Mouse (Mus musculus): ENCODE measurements at regions not wholly inside any gene's neighbourhood (a gene's known extent, or its start where the extent isn't known, plus 50 kb on each side); places are given as distances from the start of the nearest gene placed in this dataset.

DNA sequence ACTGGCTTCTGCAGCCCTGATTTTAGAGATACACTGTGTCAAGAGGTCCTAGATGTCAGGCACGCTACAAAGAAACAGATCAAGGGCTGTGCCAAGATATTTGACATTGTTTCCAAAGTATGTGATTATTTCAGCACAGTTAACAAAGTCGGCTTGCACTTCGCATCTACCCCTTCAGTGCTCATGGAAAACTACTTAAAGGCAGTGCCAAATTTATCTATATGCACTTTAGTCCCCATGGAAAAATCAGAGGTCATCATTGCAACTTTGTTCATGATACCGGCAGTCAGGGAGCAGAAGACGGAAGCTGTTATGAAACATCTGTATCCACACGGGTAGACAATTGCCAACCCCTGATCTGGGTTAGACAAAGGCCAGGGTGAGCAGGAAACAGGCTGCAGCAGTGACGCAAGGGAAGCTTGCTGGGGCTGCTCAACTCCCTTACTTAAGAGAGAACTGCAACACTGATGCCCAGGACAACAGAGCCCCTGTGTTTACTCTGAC is 143.2 kb downstream of the Plk2 start:
- Histone ChIP-seq H3K36me3 (ENCODE audit: control insufficient read depth in 1 of 2, insufficient read depth in 2 of 2, low read length in 2 of 2) (no peaks in the 10 kb centered on the region), H3K9ac (ENCODE audit: control insufficient read depth, low read depth, low read length, poor library complexity, severe bottlenecking) (no peak overlapping the region), H3K9me3 (replicated peaks; ENCODE audit: insufficient read depth, low read length) (no peaks in the 10 kb centered on the region), H3K4me1 (ENCODE audit: control insufficient read depth in 1 of 2, insufficient read depth in 2 of 2, low read length in 2 of 2) (no peaks in the 10 kb centered on the region), H3K27ac (ENCODE audit: control insufficient read depth, low read depth, low read length) (no peak overlapping the region), H3K79me2 (ENCODE audit: control insufficient read depth, insufficient read depth, low read length, poor library complexity) (no peaks in the 10 kb centered on the region), H3K4me3 (ENCODE audit: control insufficient read depth in 1 of 2, insufficient read depth in 1 of 2, low read depth in 2 of 2, low read length in 2 of 2) (no peak overlapping the region), H3K27me3 (ENCODE audit: control insufficient read depth in 1 of 2, insufficient read depth in 2 of 2, low read length in 2 of 2) (peaks cover 0 to 2% of the 10 kb centered on the region in 2 experiments; a peak in 1 of 4 replicates)
- TF ChIP-seq MEF2A (IDR thresholded peaks at IDR 0.05; ENCODE audit: extremely low read depth, insufficient replicate concordance, low read depth, low read length, poor library complexity, severe bottlenecking), result no peak
- no peak for TF ChIP-seq USF2 (IDR thresholded peaks at IDR 0.05; ENCODE audit: borderline replicate concordance in 1 of 2, insufficient read depth in 1 of 2, low read depth in 1 of 2, low read length in 2 of 2)
- TF ChIP-seq ELF1 (IDR thresholded peaks at IDR 0.05; ENCODE audit: low read depth, low read length), result no peak
- no peak for TF ChIP-seq ZC3H11A (IDR thresholded peaks at IDR 0.05; ENCODE audit: low read depth, low read length)
- no peak for TF ChIP-seq UBTF (IDR thresholded peaks at IDR 0.05; ENCODE audit: borderline replicate concordance, insufficient read depth, low read depth, low read length)
- no peak for TF ChIP-seq TBP (IDR thresholded peaks at IDR 0.05; ENCODE audit: low read depth, low read length)
- TF ChIP-seq MAFK (IDR thresholded peaks at IDR 0.05; ENCODE audit: borderline replicate concordance, low read depth, low read length), result no peak
- TF ChIP-seq CHD1 (IDR thresholded peaks at IDR 0.05; ENCODE audit: low read depth, low read length), result no peak
- no peak for TF ChIP-seq CTCF (IDR thresholded peaks at IDR 0.05 in 2 of 3, conservative IDR thresholded peaks at IDR 0.05 in 1 of 3; ENCODE audit: control insufficient read depth in 1 of 3, insufficient read depth in 1 of 3, low read depth in 2 of 3, low read length in 3 of 3, poor library complexity in 1 of 3, severe bottlenecking in 1 of 3)
- TF ChIP-seq GABPA (IDR thresholded peaks at IDR 0.05; ENCODE audit: low read depth, low read length), result no peak
- no peak for DNase-seq (ENCODE audit: low read depth, low spot score)

DNA sequence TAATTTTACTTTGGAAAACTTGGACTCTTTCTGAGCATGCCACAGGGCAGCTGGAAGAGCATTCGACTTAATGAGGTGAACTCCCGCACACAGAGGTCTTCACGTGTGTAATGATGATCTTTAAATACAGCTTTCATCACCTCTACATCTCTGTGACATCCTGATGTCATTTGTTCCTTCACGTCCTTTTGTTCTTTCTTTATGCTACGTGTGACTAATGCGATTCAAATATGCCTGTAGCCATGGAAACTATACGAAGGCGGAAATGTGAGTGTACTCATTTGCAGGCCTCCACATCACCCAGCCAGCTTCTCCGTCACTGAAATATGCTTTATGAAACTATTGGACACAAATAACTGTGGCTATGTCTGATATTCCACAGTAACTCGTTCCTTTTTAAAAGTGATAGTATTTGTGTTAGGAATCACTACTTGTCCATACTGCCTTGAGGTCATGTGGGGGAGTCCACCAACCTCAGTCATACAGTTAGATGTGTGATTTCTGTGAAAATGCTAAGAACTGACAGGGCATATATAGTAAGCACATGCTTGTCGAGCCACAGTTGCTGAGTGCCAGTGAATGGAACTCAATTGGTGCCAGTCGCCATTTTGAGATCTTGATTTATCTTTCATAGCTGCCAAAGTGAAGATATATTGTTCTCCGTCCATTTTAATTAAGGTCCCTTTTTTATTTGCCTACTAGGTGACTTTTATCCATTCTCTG is 145.9 kb downstream of the Plk2 start:
- no peak for DNase-seq (ENCODE audit: low read depth, low spot score)
- Histone ChIP-seq H3K79me2 (ENCODE audit: control insufficient read depth, insufficient read depth, low read length, poor library complexity) (no peaks in the 10 kb centered on the region), H3K9me3 (replicated peaks; ENCODE audit: insufficient read depth, low read length) (no peaks in the 10 kb centered on the region), H3K4me3 (ENCODE audit: control insufficient read depth in 1 of 2, insufficient read depth in 1 of 2, low read depth in 2 of 2, low read length in 2 of 2) (no peak overlapping the region), H3K27me3 (ENCODE audit: control insufficient read depth in 1 of 2, insufficient read depth in 2 of 2, low read length in 2 of 2) (no peaks in the 10 kb centered on the region), H3K36me3 (ENCODE audit: control insufficient read depth in 1 of 2, insufficient read depth in 2 of 2, low read length in 2 of 2) (no peaks in the 10 kb centered on the region), H3K9ac (ENCODE audit: control insufficient read depth, low read depth, low read length, poor library complexity, severe bottlenecking) (no peak overlapping the region), H3K27ac (ENCODE audit: control insufficient read depth, low read depth, low read length) (no peak overlapping the region), H3K4me1 (ENCODE audit: control insufficient read depth in 1 of 2, insufficient read depth in 2 of 2, low read length in 2 of 2) (no peaks in the 10 kb centered on the region)
- TF ChIP-seq ZKSCAN1 (IDR thresholded peaks at IDR 0.05; ENCODE audit: low read depth, low read length) (no peak), MAFK (IDR thresholded peaks at IDR 0.05; ENCODE audit: borderline replicate concordance, low read depth, low read length) (no peak), RCOR1 (IDR thresholded peaks at IDR 0.05; ENCODE audit: low read depth, low read length) (no peak), ZMIZ1 (IDR thresholded peaks at IDR 0.05; ENCODE audit: low read depth, low read length) (no peak), USF2 (IDR thresholded peaks at IDR 0.05; ENCODE audit: borderline replicate concordance in 1 of 2, insufficient read depth in 1 of 2, low read depth in 1 of 2, low read length in 2 of 2) (no peak), TAL1 (IDR thresholded peaks at IDR 0.05; ENCODE audit: low read length) (no peak), UBTF (IDR thresholded peaks at IDR 0.05; ENCODE audit: borderline replicate concordance, insufficient read depth, low read depth, low read length) (no peak), KAT2A (conservative IDR thresholded peaks at IDR 0.05; ENCODE audit: low read depth, low read length) (no peak), CHD1 (IDR thresholded peaks at IDR 0.05; ENCODE audit: low read depth, low read length) (no peak), SIN3A (IDR thresholded peaks at IDR 0.05; ENCODE audit: low read length) (no peak)
